In the genomic region with DNA sequence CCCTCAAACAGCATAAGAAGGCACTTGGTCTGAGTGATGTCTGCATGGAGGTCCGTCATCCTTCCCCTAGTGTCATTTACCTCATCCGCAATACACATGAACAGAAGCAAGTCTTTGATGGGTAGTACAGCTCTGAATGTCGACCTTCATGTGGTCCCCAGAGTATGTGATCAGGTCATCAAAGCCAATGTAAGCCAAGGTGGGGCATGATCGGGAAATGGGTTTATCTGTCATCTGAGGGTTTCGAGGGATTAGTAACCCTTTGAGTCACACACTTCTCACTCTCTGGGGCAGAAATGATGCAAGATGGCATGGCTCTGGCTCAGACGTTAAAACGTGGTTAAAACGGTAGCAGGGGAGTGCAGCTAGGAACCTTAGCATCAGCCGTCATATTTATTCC, we compare ENCODE assay signal across 37 mouse cellular contexts. TPM values are rescaled to one million over a fixed set of nuclear protein-coding genes. Genes with fewer than 3 reads are reported as not detected.
DNase-seq lines count a peak whose midpoint lies in the region; ATAC-seq and TF ChIP-seq lines count a peak whose summit lies in the region.
"Had no signal": no experiment of that assay in that cellular context is flagged by ENCODE, and none has a peak within 500 bp of the region (broad histone marks: within the 10 kb centered on the region; RNA-seq: fewer than 3 reads in every experiment).

No protein-coding gene starts in this region.

- H3K36me3 ChIP-seq in thymus, adult 2 months (ENCODE audit: control insufficient read depth, insufficient read depth, low read length): no peaks in the 10 kb centered on the region
- H3K36me3 ChIP-seq: embryonic facial prominence, embryonic 10.5 days; embryonic facial prominence, embryonic 13.5 days; forebrain, embryonic 12.5 days; forebrain, embryonic 15.5 days; G1E; hindbrain, embryonic 10.5 days; hindbrain, embryonic 13.5 days; intestine, embryonic 15.5 days had no signal

- H3K4me1 ChIP-seq in thymus, adult 2 months (replicated peaks; ENCODE audit: control insufficient read depth, insufficient read depth, low read length): peaks cover 26% of the 10 kb centered on the region
- H3K4me1 ChIP-seq: embryonic facial prominence, embryonic 10.5 days; embryonic facial prominence, embryonic 13.5 days; forebrain, embryonic 12.5 days; forebrain, embryonic 15.5 days; hindbrain, embryonic 10.5 days; hindbrain, embryonic 13.5 days; intestine, embryonic 15.5 days had no signal

- no peaks in the 10 kb centered on the region for H3K27me3 ChIP-seq in thymus, adult 2 months (ENCODE audit: control insufficient read depth, insufficient read depth, low read length)
- H3K27me3 ChIP-seq: CH12.LX; embryonic facial prominence, embryonic 13.5 days; forebrain, embryonic 12.5 days; forebrain, embryonic 15.5 days; hindbrain, embryonic 13.5 days; intestine, embryonic 15.5 days; Patski had no signal

- no peak overlapping the region for H3K27ac ChIP-seq in gastrocnemius, adult 2 months
- H3K27ac ChIP-seq in thymus, adult 2 months (ENCODE audit: control insufficient read depth, insufficient read depth, low read length): no peak overlapping the region
- H3K27ac ChIP-seq: embryonic facial prominence, embryonic 10.5 days; embryonic facial prominence, embryonic 13.5 days; forebrain, embryonic 12.5 days; forebrain, embryonic 15.5 days; hindbrain, embryonic 10.5 days; hindbrain, embryonic 13.5 days; hindbrain, postnatal 0 days; intestine, embryonic 15.5 days had no signal

- peak; percentile 33 for ATAC-seq in CD4-positive, CD25-positive, alpha-beta regulatory T cell, adult 4 months
- peak; percentile 43 for ATAC-seq in activated CD4-positive, CD25-positive, alpha-beta regulatory T cell, adult 4 months
- ATAC-seq: forebrain, embryonic 15.5 days; hindbrain, postnatal 0 days; intestine, embryonic 15.5 days; Patski had no signal

- TF ChIP-seq POLR2A in thymus, adult 2 months (IDR thresholded peaks at IDR 0.05; ENCODE audit: control insufficient read depth, extremely low read depth, insufficient read depth, low read length, poor library complexity): no peak

- intact Hi-C loops in gastrocnemius, adult 2 months (cut with DNase I): no loop called here

- DNase-seq in CD4-positive helper T cell, adult 2 months (ENCODE audit: low read depth, low spot score): peak; percentile 67
- DNase-seq in naive thymus-derived CD4-positive, alpha-beta T cell, adult 2 months (ENCODE audit: low read depth): peak; percentile 58
- DNase-seq in gastrocnemius, adult 2 months: no peak
- no peak for DNase-seq in spleen, adult 12 weeks (ENCODE audit: low spot score)
- no peak for DNase-seq in thymus, adult 2 months
- DNase-seq: adrenal gland, adult 8-10 months; adrenal gland, postnatal 25 days; cerebellum, adult 11-12 months; cerebellum, adult 8-10 months; cerebellum, postnatal 10 days; cerebellum, postnatal 36 days; embryo, embryonic 11 days; gastrocnemius, postnatal 10 days; gastrocnemius, postnatal 36 days; heart, postnatal 36 days; kidney, adult 11 months had no signal

- WGBS in thymus, adult 2 months: 31% methylated on average over 9 of the region's 9 CpGs

- no peak for TF ChIP-seq CTCF in gastrocnemius, adult 2 months (IDR thresholded peaks at IDR 0.05)
- no peak for TF ChIP-seq CTCF in thymus, adult 2 months (IDR thresholded peaks at IDR 0.05; ENCODE audit: borderline replicate concordance, control insufficient read depth, extremely low read depth, insufficient read depth, low read length, poor library complexity)

- H3K4me3 ChIP-seq in gastrocnemius, adult 2 months: no peak overlapping the region
- H3K4me3 ChIP-seq in thymus, adult 2 months (ENCODE audit: control insufficient read depth, insufficient read depth, low read length): no peak overlapping the region
- H3K4me3 ChIP-seq: embryonic facial prominence, embryonic 10.5 days; embryonic facial prominence, embryonic 13.5 days; erythroblast, embryonic 14.5 days; forebrain, embryonic 12.5 days; forebrain, embryonic 15.5 days; hindbrain, embryonic 10.5 days; hindbrain, embryonic 13.5 days; intestine, embryonic 15.5 days had no signal

RNA-seq across cellular contexts. Expression of gene Gm17490, which starts 9.2 kb away (rescaled TPM):
- polyA plus RNA-seq in CD4-positive, CD25-positive, alpha-beta regulatory T cell, adult 4 months (2017; shearing (Covaris generic)): not detected
- polyA plus RNA-seq in activated CD4-positive, CD25-positive, alpha-beta regulatory T cell, adult 4 months (2017; shearing (Covaris generic)): not detected
- total RNA-seq in gastrocnemius, adult 2 months (2021): not detected
- polyA plus RNA-seq in thymus, adult 2 months (2012; rRNA removed): not detected in 2 replicates
- total RNA-seq: adrenal gland, adult 8-10 months; adrenal gland, postnatal 25 days; CH12.LX; G1E; gastrocnemius, postnatal 10 days; gastrocnemius, postnatal 36 days; granulocyte monocyte progenitor cell, adult 5-6 weeks; heart, adult 8-10 months; heart, postnatal 36 days; hindbrain, postnatal 0 days had no signal
- polyA plus RNA-seq: brain, embryonic 14.5 days; cortical plate, adult 2 months; embryonic facial prominence, embryonic 10.5 days; embryonic facial prominence, embryonic 13.5 days; erythroblast, embryonic 14.5 days; forebrain, embryonic 12.5 days; forebrain, embryonic 15.5 days; G1E; heart, embryonic 11.5 days; heart, embryonic 14.5 days; heart, postnatal 0 days; hindbrain, embryonic 10.5 days; hindbrain, embryonic 13.5 days; hindbrain, postnatal 0 days; intestine, embryonic 15.5 days; Patski had no signal

RNA-seq across cellular contexts. Expression of gene Rbm17, which starts 12.9 kb away (rescaled TPM):
- polyA plus RNA-seq in CD4-positive, CD25-positive, alpha-beta regulatory T cell, adult 4 months (2017; shearing (Covaris generic)): 10 to 100 TPM; 34.7 TPM
- 10 to 100 TPM; 33.1 to 38.5 TPM for polyA plus RNA-seq in activated CD4-positive, CD25-positive, alpha-beta regulatory T cell, adult 4 months (2017; shearing (Covaris generic))
- 10 to 100 TPM; 54.2 to 56.2 TPM for total RNA-seq in gastrocnemius, adult 2 months (2021)
- 83.6 and 84.8 TPM in 2 replicates for polyA plus RNA-seq in thymus, adult 2 months (2012; rRNA removed)

RNA-seq across cellular contexts. Expression of gene Il2ra, which starts 25.8 kb away (rescaled TPM):
- 100 to 1,000 TPM; 347 to 420 TPM for polyA plus RNA-seq in CD4-positive, CD25-positive, alpha-beta regulatory T cell, adult 4 months (2017; shearing (Covaris generic))
- polyA plus RNA-seq in activated CD4-positive, CD25-positive, alpha-beta regulatory T cell, adult 4 months (2017; shearing (Covaris generic)): 100 to 1,000 TPM; 305 to 312 TPM
- under 1 TPM; 0.45 to 0.92 TPM for total RNA-seq in gastrocnemius, adult 2 months (2021)
- 19.5 and 19.7 TPM in 2 replicates for polyA plus RNA-seq in thymus, adult 2 months (2012; rRNA removed)
- total RNA-seq: granulocyte monocyte progenitor cell, adult 5-6 weeks; hindbrain, postnatal 0 days had no signal
- polyA plus RNA-seq: embryonic facial prominence, embryonic 10.5 days; embryonic facial prominence, embryonic 13.5 days; forebrain, embryonic 12.5 days; forebrain, embryonic 15.5 days; G1E; heart, embryonic 11.5 days; heart, embryonic 14.5 days; heart, postnatal 0 days; hindbrain, embryonic 10.5 days; Patski had no signal

Comparison
In these comparisons a context has a peak if more than half of its experiments do, and no peak if none do; other contexts are left out.
1. DNase-seq: peak in CD4-positive helper T cell, adult 2 months (single experiment) and naive thymus-derived CD4-positive, alpha-beta T cell, adult 2 months (single experiment); none in gastrocnemius, adult 2 months (single experiment), spleen, adult 12 weeks (single experiment) and thymus, adult 2 months (single experiment).
2. RNA of gene Il2ra, which starts 25.8 kb away (polyA plus RNA-seq): 347 to 420 TPM in CD4-positive, CD25-positive, alpha-beta regulatory T cell, adult 4 months and 305 to 312 TPM in activated CD4-positive, CD25-positive, alpha-beta regulatory T cell, adult 4 months; 19.5 to 19.7 TPM in thymus, adult 2 months; every median in the first group is over 10 times any median in the second.